Mouse (Mus musculus): ENCODE results near the gene Ctdspl.

Ctdspl gene

GRCm38 (mm10) chr9:119031772-119032171, 105.5 kb downstream of the Ctdspl start:
- DNase-seq = peak; percentile 29 to 60

DNA sequence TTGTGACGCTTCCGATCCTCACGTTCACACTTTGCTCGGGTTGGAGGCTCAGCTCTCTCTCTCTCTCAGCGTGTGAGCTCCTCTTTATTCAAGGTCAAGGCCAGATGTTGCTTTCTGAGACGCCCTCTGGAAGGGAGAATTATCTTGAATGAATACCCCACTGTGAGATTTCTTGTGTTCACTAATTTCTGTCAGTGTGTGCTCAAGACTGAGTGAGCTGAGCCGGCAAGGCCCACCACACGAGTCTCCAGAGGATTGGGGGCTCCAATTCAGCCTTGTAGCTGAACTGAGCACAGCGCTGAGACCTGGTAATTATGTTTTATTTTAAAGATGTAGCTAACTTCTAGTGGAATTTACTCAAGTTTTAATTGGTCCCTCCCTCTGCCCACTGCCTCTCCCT, 106.3 kb downstream of the Ctdspl start:
- DNase-seq = no peak

GRCm38 (mm10) chr9:119033111-119033921, 107.1 kb downstream of the Ctdspl start:
- peak; percentile 28 to 80 for DNase-seq

DNA sequence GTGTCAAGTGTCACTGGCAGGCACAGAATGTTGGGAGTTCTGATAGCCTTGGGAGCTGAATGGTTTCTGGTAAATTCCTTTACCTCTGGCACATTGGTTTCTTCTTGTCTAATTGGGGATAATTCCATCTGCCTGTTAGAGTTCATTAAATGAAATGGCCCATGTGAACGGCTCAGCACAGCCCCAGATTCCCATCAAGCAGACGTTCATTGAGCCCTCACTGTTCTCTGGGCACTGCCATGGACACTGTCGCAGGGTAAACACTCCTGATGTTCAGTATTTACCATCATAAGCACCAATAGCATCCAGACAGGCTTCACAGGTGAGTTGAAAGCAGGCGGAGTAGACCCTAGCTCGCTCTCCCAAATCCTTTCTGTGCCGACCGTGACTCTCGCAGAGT, 107.8 kb downstream of the Ctdspl start:
- DNase-seq = no peak

GRCm38 (mm10) chr9:119034676-119035665, 108.7 kb downstream of the Ctdspl start:
- DNase-seq = no peak

DNA sequence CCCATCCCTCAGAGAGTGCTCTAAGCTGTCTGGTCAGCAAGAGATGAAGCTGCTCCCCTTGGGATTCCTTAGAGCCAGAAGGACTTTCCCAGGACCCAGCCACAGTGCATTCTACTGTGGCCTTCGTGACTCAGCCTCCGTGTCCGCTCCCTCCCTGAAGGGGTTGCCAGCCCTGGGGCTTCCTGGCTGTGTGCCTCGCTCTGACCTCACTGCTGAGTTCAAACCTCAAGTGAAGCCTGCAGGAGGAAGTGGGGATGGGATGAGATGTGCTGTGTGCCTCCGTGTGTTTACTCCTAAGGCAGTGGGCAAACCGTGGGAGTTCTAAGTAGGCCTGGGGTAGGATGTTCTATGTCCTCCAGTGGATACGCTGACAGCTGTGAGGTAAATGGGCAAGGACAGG, 109.6 kb downstream of the Ctdspl start:
- DNase-seq = peak; percentile 62 to 67

DNA sequence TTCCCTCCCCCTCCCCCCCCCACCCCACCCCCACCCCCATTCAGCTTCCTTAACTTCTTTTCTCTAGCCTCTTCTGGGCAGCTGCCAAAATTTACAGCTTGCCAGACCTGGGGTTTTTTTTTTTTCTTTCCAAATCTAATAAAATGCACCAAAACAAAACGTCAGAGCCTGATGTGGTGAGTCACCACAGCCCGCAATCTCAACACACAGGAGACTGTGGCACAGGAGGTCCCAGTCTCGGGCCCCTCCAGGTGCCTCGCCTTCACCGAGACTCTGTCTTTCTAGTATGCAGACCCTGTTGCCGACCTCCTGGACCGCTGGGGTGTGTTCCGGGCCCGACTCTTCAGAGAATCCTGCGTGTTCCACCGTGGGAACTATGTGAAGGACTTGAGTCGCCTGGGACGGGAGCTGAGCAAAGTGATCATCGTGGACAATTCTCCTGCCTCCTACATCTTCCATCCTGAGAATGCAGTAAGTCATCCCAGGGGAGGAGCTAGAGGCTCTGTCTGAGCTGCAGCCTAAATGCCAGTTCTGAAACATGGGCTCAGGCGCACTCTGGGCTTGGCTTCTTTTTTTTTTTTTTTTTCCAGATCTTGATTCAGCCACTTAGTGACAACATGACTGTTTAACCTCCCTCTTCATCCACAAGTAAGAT, 111.0 kb downstream of the Ctdspl start:
- DNase-seq = no peak

- DNase-seq = no peak
Measured at GRCm38 (mm10) chr9:119038574-119038973, 112.3 kb downstream of the Ctdspl start.

DNA sequence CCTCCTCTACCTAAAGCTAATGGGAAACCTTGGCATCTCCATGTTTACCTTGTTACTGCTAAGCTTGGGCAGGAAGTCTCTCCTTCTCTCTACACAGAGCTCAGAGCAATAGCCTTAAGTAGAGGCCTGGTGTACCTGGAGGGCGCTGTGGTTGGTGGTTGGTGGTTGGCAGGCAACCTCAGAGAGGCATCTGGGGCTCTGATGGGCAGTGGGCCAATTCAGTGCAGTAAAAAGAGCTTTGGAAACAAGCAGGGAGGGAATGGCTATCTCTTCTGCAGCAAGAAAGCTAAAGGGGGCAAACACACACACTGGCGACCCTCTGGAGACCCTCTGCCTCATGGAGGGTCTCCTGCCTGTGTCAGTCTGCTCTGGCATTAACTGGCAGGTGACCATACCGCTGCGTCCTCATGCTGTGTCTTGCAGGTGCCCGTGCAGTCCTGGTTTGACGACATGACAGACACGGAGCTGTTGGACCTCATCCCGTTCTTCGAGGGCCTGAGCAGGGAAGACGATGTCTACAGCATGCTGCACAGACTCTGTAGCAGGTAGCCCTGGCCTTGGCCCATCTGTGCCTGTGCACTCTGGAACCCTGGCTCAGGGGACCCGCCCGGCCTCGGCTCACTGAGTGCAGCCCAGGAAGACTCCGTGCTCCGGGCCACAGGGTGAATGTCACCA, 114.0 kb downstream of the Ctdspl start:
- no peak for DNase-seq

- no peak for DNase-seq
Measured at GRCm38 (mm10) chr9:119048182-119048903, 122.1 kb downstream of the Ctdspl start.

GRCm38 (mm10) chr9:119051158-119051557, 124.9 kb downstream of the Ctdspl start:
- DNase-seq = peak; percentile 44 to 54

DNA sequence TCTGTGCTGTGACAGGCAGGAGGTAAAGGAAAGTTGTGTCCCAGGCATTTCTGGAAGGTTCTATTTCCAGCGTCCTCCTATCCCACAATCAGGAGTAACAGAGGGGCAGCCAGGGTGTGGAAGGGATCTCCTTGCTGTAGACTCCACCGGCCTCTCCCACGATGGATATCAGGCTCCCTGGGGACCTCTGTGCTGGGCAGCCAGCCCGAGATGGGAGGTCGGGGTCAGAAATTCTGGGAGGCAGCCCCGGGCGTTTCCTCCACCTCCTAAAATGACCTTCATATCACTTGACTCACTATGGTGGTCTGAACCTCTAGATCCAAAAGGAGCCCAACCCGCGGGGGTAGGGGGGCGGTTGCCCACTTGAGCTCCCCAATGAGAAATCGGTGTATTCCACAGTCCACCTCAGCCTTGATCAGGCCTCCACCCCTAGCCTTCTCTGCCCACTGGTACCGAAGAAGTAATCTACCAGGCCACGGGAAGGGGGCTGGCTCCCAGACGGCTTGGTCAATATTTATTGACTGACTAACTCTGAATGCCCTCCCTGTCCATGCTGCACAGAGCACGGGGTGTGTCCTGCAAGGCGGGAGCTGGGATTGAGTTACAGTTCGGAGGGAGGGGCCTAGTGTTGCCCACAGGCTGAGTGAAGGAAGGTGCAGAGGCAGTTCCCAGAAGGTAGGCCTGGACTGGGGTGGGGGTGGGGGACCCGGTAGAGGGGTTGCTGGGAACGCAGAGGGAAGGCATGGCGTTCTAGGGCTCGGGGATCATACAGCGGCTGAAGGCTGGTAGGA, 126.1 kb downstream of the Ctdspl start, which contains the start of gene Vill:
Gene Vill (plus strand): TSS at position 625 of the 791 bp plus-strand sequence.
- DNase-seq = peak; percentile 64 to 79

- no peak for DNase-seq
Measured at GRCm38 (mm10) chr9:119053964-119054576, 127.8 kb downstream of the Ctdspl start.

DNA sequence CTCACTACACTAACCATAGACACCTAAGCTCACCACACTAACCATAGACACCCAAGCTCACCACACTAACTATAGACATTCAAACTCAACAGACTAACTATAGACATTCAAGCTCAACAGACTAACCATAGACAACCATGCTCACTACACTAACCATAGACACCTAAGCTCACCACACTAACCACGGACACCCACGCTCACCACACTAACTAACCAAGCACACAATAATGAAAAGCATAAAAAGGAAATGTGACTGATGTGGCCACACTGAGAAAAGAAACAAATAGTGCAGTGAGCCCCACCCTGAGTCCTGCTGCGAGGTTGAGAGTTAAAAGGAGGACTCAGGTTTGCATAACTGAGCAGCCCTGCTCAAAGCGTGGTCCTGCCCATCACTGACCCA, 129.1 kb downstream of the Ctdspl start:
- DNase-seq = no peak

DNA sequence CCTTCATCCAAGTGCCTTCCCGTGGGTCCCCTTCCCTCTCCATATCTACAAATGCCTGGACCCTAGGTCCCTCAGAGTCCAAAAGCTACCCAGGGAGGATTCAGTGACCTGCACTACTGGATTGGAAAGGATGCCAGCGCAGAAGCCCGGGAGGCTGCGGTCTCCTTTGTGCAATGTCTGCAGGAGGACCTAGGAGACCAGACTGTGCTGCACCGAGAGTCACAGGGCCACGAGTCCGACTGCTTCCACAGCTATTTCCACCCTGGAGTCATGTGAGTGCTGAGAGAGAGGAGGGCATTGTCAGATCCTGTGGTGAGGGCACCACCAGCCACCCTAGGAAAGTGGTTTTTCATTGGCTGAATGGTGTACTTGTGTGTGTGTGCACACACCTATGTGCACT, 132.0 kb downstream of the Ctdspl start:
- DNase-seq = no peak

DNA sequence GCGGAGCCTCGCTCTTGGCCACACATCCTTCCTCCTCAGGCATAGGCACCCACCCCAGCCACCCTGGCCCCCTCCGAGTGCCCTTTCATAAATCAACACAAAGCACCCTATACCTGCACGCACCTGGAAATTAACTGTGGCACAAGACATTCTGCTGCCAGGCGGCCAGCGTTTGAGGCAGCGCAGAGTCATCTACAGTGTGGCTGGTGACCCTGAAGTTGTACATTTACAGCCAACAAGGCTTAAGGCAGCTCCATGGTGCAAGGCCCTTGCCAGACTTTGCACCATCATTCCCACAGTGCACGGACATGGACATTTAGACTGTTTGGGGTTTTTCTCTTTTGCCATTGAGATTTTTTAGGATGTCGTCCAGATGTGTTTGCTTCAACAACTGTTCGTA, 134.4 kb downstream of the Ctdspl start:
- DNase-seq = no peak

GRCm38 (mm10) chr9:119063036-119063644, 136.9 kb downstream of the Ctdspl start:
- DNase-seq = peak in 1 of 2 experiments; percentile 40

- no peak for DNase-seq
Measured at GRCm38 (mm10) chr9:119064296-119064695, 138.0 kb downstream of the Ctdspl start.

DNA sequence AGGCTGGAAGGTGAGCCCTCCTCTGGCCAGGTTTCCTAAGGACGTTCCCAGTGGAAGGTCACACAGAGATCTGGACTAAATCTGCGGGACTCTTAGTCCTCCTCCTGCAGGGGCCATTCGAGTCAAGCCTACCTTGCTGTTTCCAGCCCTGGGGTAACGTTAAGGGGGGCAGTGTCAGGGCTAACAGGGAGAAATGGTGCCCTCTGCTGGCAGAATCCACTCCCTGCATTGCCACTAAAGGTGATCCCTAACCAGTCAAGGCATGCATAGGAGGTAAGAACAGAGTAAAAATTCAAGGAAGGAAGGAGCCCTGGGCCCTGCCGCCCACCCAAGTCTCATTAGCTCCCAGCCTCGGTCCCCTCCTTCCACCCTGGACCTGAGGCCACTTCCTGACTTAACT, 141.3 kb downstream of the Ctdspl start:
- DNase-seq = peak; percentile 73 to 83

DNA sequence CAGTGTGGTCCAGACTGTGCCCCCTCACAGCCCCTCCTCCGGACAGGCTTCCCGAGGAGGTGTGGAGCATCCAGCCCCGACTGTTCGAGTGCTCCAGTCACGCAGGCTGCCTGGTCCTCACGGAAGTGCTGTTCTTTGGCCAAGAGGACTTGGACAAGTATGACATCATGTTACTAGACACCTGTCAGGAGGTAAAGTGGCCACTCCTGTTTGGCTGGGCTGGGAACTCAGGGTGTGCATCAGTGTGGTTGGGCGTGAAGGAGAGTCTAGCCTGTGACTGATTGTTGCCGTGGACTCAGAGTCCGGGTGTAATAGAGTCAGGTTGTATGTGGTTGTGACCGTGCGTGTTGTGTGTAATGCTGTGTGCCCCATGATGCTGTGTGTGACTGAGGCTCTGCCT, 142.0 kb downstream of the Ctdspl start:
- peak in 1 of 2 experiments; percentile 46 for DNase-seq

Data from lung, postnatal 4 days (tissue).